Comparison of ENCODE assay signal across 7 mouse cellular contexts in genomic region chr2:167373266-167373665, GRCm38 (mm10). TPM values are rescaled to one million over a fixed set of nuclear protein-coding genes. Genes with fewer than 3 reads are reported as not detected.
DNase-seq lines count a peak whose midpoint lies in the region; ATAC-seq and TF ChIP-seq lines count a peak whose summit lies in the region.

No protein-coding gene starts in this region.

- no peaks in the 10 kb centered on the region for H3K36me3 ChIP-seq in limb, embryonic 14.5 days (ENCODE audit: control insufficient read depth, insufficient read depth, low read length)
- H3K36me3 ChIP-seq in limb, embryonic 10.5 days = no peaks in the 10 kb centered on the region
- H3K36me3 ChIP-seq in midbrain, embryonic 16.5 days (ENCODE audit: control insufficient read depth, insufficient read depth, low read length) = no peaks in the 10 kb centered on the region

- H3K9me3 ChIP-seq in limb, embryonic 14.5 days (ENCODE audit: control insufficient read depth, low read length) = no peaks in the 10 kb centered on the region
- no peaks in the 10 kb centered on the region for H3K9me3 ChIP-seq in limb, embryonic 10.5 days (replicated peaks)
- no peaks in the 10 kb centered on the region for H3K9me3 ChIP-seq in midbrain, embryonic 16.5 days (replicated peaks; ENCODE audit: control insufficient read depth, low read length, poor library complexity, severe bottlenecking)

- intact Hi-C loops in left cerebral cortex, postnatal 14 days (cut with DNase I) = no loop called here

- no peak overlapping the region for H3K9ac ChIP-seq in limb, embryonic 14.5 days (ENCODE audit: low read depth, low read length, severe bottlenecking)
- no peak overlapping the region for H3K9ac ChIP-seq in midbrain, embryonic 16.5 days (ENCODE audit: low read depth, low read length)

- no peak for TF ChIP-seq POLR2A in limb, embryonic 14.5 days (IDR thresholded peaks at IDR 0.05; ENCODE audit: borderline replicate concordance, extremely low read depth, insufficient read depth, insufficient read length)

- no peak overlapping the region for H3K4me2 ChIP-seq in limb, embryonic 14.5 days (replicated peaks; ENCODE audit: low read depth, low read length, severe bottlenecking)
- no peak overlapping the region for H3K4me2 ChIP-seq in midbrain, embryonic 16.5 days (ENCODE audit: low read length)

- H3K27me3 ChIP-seq in limb, embryonic 14.5 days (ENCODE audit: control insufficient read depth, insufficient read depth, low read length) = no peaks in the 10 kb centered on the region
- no peaks in the 10 kb centered on the region for H3K27me3 ChIP-seq in limb, embryonic 10.5 days (ENCODE audit: low read depth, poor library complexity, severe bottlenecking)
- H3K27me3 ChIP-seq in midbrain, embryonic 16.5 days (ENCODE audit: control insufficient read depth, insufficient read depth, low read depth, low read length) = no peaks in the 10 kb centered on the region

- 57% methylated on average over 5 of the region's 5 CpGs for WGBS in limb, embryonic 14.5 days
- 88% methylated on average over 5 of the region's 5 CpGs for WGBS in limb, embryonic 10.5 days
- 79% methylated on average over 5 of the region's 5 CpGs for whole genome bisulfite sequencing in midbrain, embryonic 16.5 days

- 0 out of 2 replicates have a peak, but pooled peaks have one; percentile 50 for ATAC-seq in limb, embryonic 14.5 days (ENCODE audit: low FRiP score, low read depth)
- ATAC-seq in cerebellum, adult (ENCODE audit: insufficient number of reproducible peaks, low FRiP score, low TSS enrichment) = peak; percentile 95
- ATAC-seq in midbrain, embryonic 16.5 days = no peak

- H3K27ac ChIP-seq in limb, embryonic 14.5 days (replicated peaks; ENCODE audit: low read depth, low read length) = no peak overlapping the region
- no peak overlapping the region for H3K27ac ChIP-seq in limb, embryonic 10.5 days
- no peak overlapping the region for H3K27ac ChIP-seq in midbrain, embryonic 16.5 days (ENCODE audit: low read length)

- peak; percentile 51 for DNase-seq in limb, embryonic 14.5 days (ENCODE audit: low spot score)
- no peak for DNase-seq in limb, embryonic 10.5 days (ENCODE audit: low spot score)
- DNase-seq in frontal cortex, postnatal 25 days (ENCODE audit: low spot score in 2 of 2) = peak; percentile 23 to 27
- peak; percentile 53 to 69 for DNase-seq in left cerebral cortex, postnatal 14 days (ENCODE audit: low spot score in 2 of 2)
- DNase-seq in thymus, postnatal 10 days (ENCODE audit: low spot score in 2 of 2) = no peak

- no peaks in the 10 kb centered on the region for H3K4me1 ChIP-seq in limb, embryonic 14.5 days (ENCODE audit: control insufficient read depth, insufficient read depth, low read length)
- peaks cover 7% of the 10 kb centered on the region; the same call in 1 of the 2 replicates for H3K4me1 ChIP-seq in limb, embryonic 10.5 days
- H3K4me1 ChIP-seq in midbrain, embryonic 16.5 days (ENCODE audit: control insufficient read depth, insufficient read depth, low read length) = no peaks in the 10 kb centered on the region

- no peak overlapping the region for H3K4me3 ChIP-seq in limb, embryonic 14.5 days (replicated peaks; ENCODE audit: low read length)
- H3K4me3 ChIP-seq in limb, embryonic 10.5 days = no peak overlapping the region
- H3K4me3 ChIP-seq in midbrain, embryonic 16.5 days (ENCODE audit: low read depth, low read length) = no peak overlapping the region

RNA-seq across cellular contexts. Expression of gene B4galt5, which starts 24.3 kb away (rescaled TPM):
- 21.8 and 23.6 TPM in 2 replicates for polyA plus RNA-seq in limb, embryonic 14.5 days (2012; rRNA removed)
- 23.2 and 24.5 TPM in 2 replicates for polyA plus RNA-seq in limb, embryonic 14.5 days (2014; fragmentation: Nextera tagmentation; extraction: Ambion mirVana)
- 10.3 and 11.3 TPM in 2 replicates for polyA plus RNA-seq in limb, embryonic 10.5 days (2016; fragmentation: Nextera tagmentation; extraction: Ambion mirVana)
- total RNA-seq in left cerebral cortex, postnatal 14 days (2021) = 10 to 100 TPM; 63.0 to 64.9 TPM
- 16.6 and 18.1 TPM in 2 replicates for polyA plus RNA-seq in midbrain, embryonic 16.5 days (2015; fragmentation: Nextera tagmentation; extraction: Ambion mirVana)

RNA-seq across cellular contexts. Expression of gene Slc9a8, which starts 48.2 kb away (rescaled TPM):
- polyA plus RNA-seq in limb, embryonic 14.5 days (2012; rRNA removed) = 43.0 and 62.1 TPM in 2 replicates
- 16.7 and 20.1 TPM in 2 replicates for polyA plus RNA-seq in limb, embryonic 14.5 days (2014; fragmentation: Nextera tagmentation; extraction: Ambion mirVana)
- polyA plus RNA-seq in limb, embryonic 10.5 days (2016; fragmentation: Nextera tagmentation; extraction: Ambion mirVana) = 28.2 and 32.0 TPM in 2 replicates
- 10 to 100 TPM; 31.2 to 32.9 TPM for total RNA-seq in left cerebral cortex, postnatal 14 days (2021)
- 19.4 and 20.9 TPM in 2 replicates for polyA plus RNA-seq in midbrain, embryonic 16.5 days (2015; fragmentation: Nextera tagmentation; extraction: Ambion mirVana)

Comparison
In these comparisons a context has a peak if more than half of its experiments do, and no peak if none do; other contexts are left out.
1. DNase-seq: peak in limb, embryonic 14.5 days (single experiment), frontal cortex, postnatal 25 days (2 of 2) and left cerebral cortex, postnatal 14 days (2 of 2); none in limb, embryonic 10.5 days (single experiment) and thymus, postnatal 10 days (0 of 2).